Mouse (Mus musculus) megakaryocyte, embryonic 14.5 days (primary cell): ENCODE data around the gene Fbxo39.

Experiments used
- FLI1 ChIP-seq: IDR thresholded peaks from 2 replicates; pipeline ENCODE4 v1.6.1; 2012; ENCODE audit warnings: low read length, inconsistent platforms, mixed read lengths
- GATA1 ChIP-seq: IDR thresholded peaks from 3 replicates; pipeline ENCODE4 v1.6.1; 2012; ENCODE audit warnings: mixed read lengths, low read length, inconsistent platforms, borderline replicate concordance

GRCm38 (mm10) chr11:72271761-72272160 lies 42.5 kb upstream of the Fbxo39 start:
- no peak for TF ChIP-seq GATA1
- no peak for TF ChIP-seq FLI1
